Mouse (Mus musculus) WW6 (cell line): ENCODE results near the gene Fam189b.

Experiments used
- DNase-seq: peaks from one replicate; pipeline ENCODE4 v3.0.0-alpha.2; 2013; ENCODE audit warnings: low read depth, low spot score

Fam189b gene

DNA sequence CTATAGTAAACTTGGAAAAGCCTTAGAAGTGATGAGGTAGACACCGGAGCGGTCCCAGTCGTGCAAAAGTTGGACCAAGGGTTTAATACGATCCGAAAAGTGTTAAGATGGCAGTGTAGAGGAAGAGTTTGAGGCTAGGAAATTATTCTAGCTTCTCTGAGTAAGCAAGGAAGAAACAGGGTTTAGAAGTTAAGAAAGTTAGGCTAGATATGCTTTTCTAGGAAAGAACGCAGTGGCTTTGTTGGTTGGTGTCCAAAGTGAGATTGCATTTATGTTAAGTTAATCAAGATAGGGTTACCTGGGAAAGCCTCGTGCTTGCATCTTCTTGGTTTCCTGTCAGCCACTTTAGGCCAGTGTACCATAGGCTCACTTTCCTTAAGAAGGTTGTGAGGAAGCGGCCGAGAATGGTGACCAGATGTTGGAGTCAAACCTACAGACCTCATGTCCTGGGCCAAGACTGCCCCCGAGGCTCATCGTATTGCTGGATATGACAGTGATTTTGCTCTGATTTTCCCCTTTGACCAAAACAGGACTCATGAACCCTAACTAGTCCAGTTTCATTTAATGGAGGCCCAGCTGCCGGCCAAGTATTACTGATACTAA is 17.6 kb upstream of the Fam189b start:
- DNase-seq, result no peak

DNA sequence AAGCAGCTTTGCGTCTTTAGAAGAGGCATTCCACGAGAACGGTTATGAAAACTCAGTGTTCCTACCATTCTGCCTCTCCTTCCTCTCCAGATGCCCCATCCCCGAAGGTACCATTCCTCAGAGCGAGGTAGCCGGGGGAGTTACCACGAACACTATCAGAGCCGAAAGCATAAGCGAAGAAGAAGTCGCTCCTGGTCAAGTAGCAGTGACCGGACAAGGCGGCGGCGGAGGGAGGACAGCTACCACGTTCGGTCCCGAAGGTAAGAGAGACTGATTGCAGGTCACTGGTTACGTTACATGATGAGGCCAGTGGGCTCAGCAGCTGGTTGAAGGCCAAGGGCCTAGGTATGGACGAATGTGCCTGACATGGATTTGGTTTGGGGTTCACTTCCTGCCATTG is 16.0 kb upstream of the Fam189b start:
- DNase-seq, result no peak

DNA sequence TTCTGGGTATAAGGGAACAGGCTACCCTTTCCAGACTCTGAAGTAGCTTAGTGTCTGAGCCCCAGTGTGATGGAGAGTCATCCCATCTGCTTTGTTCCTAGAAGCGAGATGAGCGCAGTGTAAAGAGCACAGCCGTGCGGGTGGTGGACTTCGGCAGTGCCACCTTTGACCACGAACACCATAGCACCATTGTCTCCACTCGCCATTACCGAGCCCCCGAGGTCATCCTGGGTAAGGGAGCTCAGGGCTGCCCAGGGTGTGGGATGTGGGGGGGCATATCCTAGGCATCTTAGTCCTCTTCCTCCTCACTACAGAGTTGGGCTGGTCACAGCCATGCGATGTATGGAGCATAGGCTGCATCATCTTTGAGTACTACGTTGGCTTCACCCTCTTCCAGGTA is 8.1 kb upstream of the Fam189b start:
- DNase-seq, result no peak

DNA sequence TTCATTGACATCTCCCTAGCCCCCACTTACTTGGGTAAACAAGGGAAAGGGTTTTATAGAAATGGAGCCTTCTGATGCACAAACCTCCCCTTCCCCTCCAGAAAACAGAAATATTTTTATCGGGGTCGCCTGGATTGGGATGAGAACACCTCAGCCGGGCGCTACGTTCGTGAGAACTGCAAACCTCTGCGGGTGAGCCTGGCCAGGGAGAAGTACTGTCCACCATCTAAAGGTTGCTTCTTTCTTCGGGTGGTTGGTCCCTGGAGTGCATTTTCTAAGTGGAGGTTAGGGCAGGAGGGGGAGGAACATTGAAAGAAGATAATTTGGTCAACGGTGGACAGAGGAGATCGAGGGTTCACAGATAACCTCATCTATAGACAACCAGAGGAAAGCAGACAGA is 7.4 kb upstream of the Fam189b start:
- DNase-seq, result no peak

DNA sequence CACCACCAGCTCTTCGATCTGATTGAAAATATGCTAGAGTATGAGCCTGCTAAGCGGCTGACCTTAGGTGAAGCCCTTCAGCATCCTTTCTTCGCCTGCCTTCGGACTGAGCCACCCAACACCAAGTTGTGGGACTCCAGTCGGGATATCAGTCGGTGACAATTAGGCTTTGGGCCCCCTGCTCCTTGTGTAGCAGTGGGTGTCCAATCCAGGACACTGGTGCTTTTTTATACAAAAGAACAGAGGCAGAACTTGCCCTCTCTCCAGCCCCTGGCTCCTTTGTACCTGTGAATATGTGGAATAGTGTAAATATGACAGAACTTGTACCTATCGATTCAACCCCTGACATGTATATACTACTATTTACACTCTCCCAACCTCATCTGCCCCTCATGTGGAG is 6.5 kb upstream of the Fam189b start:
- no peak for DNase-seq

DNA sequence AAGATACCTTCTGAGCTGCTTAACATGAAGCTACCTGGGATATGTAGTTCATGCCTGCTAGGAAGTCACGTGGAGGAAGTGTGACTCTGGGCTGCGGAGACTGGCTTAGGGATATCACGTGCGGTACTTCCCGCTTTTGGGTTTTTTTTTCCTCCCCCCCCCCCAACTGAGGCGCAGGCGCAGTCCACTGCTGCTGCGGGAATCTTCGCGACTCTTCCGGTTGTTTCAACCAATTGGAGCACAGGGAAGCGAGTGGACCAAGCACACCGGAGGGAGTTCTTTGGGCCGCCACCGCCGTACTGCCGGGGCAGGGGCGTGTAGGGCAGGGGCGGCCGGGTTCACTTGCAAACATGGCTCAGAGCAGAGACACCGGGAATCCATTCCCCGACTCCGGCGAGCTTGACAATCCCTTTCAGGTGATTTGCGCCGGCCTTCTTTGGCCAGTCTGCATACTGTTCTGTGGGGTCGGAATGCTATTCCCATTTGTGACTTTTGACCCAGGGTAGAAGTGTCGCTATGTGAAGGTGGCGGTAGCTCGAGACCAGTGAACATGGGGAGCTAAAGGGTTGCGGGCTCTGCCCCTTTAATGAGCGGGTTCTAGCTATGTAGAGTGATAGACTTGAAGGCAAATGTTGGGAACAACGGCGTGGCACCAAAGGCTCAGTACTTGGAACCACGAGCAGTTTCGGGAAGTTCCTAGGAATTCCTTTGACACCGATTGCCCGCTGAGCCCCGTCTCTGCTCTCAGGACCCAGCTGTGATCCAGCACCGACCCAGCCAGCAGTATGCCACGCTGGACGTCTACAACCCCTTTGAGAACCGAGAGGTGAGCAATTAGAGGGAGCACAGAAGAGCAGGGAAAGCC is 5.5 kb upstream of the Fam189b start, which contains the start of gene Scamp3:
Gene Scamp3, plus strand, starts transcription at position 232 of the 865 bp plus-strand sequence.
- peak; percentile 95 for DNase-seq

DNA sequence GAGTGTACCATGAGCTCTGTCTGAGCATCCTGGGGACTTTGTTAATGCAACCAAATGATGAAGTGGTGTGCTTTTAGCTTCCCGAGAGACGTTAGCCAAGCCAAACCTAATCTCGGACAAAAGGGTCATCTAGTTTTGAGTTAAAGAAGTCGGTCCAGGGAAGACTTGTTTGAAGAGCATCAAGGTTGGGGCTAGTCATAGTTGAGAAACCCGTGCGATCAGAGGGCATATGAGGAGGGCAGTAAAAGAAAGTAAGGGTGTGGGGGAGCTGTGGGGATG is 4.9 kb upstream of the Fam189b start:
- no peak for DNase-seq

DNA sequence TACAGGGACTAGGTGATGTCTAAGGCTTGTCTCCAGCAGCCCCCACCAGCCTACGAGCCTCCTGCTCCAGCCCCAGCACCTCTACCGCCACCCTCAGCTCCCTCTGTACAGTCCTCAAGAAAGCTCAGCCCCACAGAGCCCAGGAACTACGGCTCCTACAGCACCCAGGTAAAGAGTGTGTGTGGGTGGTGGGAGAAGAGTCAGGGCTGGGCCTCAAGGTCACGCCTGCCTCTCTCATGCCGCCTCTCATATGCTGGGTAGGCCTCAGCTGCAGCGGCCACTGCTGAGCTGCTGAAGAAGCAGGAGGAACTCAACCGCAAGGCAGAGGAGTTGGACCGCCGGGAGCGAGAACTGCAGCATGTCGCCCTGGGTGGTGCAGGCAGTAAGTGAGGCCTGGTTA is 3.9 kb upstream of the Fam189b start:
- DNase-seq, result no peak

DNA sequence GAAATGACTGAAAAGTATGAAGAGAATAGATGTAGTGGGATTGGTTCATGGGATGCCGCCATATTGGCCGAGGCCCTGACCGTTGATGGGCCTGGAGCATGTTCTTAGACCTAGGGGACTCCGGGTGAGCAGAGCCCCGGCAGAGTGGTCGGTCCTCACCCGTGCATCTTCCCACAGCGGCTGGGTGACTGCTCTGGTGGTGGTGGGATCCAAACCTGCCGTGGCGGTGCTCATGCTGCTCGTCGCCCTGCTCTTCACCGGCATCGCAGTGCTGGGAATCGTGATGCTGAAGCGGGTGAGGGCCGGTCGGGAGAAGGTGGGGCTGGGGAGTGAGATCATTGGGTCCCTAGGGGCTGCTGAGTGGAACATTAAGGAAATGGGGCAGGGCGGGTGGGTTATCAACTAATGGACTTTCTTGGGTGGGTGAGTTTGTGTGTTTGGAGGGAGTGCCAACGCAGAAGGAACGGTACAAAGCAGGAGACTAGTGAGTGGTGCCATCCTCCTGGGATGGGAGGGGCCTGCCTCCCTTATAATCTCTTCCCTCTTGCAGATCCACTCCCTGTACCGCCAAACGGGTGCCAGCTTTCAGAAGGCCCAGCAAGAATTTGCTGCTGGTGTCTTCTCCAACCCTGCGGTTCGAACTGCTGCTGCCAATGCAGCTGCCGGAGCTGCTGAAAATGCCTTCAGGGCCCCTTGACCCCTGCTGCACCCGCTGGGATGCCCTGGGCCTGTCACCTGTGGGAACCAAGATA is 1.0 kb upstream of the Fam189b start:
- no peak for DNase-seq

DNA sequence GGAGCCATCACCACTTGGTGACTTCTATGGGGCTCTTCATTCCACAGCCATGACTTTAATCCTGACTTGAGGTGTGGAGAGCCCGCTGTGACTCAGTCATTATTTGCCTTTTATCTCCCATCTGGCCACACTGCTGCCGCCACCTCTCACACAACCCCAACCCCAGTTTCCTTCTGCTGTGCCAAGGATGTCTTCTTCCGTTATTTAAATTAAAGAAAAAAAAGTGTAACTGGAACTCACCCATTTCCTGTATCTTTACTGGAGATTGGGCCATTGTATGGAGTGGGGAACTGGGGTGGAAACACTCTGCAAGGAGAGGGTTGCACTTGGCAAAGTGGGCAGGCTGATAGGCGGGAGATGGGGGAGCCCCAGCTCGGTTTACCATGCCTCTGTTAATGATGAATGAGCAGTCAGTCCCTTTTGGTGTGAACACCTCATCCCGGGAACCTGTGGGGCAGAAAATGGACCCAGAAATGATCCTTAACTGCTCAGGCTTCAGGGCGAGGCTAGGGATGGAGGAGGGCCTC is 349 bp upstream of the Fam189b start:
- DNase-seq, result no peak

DNA sequence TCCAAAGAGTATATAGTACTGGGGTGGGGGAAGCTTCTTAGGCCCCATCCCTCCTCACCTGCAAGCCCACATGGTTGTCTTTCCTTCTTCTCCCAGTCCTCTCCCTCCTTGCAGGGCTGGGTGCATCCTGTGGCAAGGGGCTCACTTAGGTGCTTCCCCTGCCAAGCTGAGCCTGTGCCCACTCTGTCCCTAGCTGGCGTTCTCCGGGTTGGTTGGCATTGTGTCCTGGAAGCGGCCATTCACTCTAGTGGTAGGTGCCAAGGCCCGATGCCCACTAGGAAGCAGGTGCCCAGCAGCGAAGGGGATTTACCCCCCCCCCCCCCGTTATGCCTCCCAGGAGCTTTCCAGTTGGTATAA is 994 bp downstream of the Fam189b start:
- no peak for DNase-seq

DNA sequence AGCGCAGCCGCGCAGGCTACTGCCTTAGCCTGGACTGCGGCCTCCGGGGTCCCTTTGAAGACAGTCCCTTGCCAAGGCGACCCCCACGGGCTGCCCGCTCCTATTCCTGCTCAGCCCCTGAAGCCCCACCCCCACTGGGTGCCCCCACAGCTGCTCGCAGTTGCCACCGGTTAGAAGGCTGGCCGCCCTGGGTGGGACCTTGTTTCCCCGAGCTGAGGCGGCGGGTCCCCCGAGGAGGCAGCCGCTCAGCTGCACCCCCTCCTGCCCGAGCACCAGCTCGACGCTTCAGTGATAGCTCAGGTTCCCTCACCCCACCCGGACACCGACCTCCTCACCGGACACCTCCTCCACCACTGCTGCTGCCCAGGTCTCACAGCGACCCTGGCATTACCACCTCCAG is 4.3 kb downstream of the Fam189b start:
- DNase-seq, result no peak

DNA sequence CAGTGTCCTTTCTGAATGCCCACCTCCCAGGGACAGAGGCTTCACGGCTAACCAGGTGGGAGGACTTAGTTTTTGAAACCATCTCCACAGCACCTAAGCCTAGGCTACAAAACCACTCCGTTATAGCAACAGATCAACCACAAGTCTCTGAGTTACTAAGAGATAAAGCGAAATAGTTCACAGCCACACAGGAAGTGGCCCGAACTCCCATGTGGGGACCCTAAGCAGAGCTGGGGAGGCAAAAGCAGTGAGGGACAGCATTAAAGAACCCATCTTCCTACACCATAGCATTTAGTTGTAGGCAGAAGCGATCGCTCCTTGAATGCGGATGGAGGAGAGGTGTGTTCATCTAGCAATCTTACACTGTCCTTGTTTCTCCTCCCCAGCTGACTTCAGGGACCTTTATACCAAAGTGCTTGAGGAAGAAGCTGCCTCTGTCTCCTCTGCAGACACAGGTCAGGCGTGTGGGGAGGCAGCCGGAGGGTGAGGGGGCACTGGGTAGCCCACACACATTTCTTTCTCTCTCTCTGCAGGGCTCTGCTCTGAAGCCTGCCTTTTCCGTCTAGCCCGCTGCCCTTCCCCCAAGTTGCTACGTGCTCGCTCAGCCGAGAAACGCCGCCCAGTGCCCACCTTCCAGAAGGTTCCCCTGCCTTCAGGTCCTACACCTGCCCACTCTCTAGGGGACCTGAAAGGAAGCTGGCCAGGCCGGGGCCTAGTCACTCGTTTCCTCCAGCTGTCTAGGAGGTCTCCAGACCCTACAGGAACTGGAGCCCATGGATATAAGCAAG is 4.9 kb downstream of the Fam189b start:
- DNase-seq, result no peak

DNA sequence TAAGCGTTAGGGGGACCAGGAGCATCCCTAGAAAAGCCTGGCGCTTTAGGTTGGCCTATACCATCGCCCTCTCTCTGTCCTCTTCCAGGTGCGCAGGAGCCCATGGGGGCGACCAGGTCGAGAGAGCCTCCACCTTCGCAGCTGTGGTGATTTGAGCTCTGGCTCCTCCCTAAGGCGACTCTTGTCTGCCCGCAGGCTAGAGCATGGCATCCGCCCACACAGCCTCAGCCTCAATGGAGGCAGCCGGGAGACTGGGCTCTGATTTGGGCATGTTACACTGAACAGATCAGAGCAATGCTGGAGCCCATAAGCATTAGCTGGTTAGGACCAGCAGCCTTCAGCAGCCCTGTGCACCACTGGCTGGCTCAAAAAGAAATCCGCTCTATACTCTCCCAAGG is 5.5 kb downstream of the Fam189b start:
- DNase-seq, result no peak

DNA sequence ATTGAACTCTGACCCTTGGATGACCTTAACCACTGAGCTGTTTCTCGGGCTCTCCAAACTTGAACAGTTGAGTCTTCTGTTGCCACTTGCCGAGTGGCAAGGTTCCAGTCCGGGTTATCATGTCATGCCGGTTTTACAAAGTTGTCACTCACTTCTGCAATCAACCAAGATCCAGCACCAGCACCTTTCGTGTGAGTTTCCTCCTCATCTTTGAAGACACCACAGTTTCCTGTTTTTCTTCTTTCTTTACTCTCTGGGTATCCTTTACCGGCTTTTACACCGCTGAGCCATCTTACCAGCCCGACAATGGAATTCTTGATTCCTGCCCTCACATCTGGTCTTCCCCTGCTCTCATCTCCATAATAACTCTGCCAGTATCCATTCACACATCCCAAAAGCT is 7.5 kb downstream of the Fam189b start:
- no peak for DNase-seq

DNA sequence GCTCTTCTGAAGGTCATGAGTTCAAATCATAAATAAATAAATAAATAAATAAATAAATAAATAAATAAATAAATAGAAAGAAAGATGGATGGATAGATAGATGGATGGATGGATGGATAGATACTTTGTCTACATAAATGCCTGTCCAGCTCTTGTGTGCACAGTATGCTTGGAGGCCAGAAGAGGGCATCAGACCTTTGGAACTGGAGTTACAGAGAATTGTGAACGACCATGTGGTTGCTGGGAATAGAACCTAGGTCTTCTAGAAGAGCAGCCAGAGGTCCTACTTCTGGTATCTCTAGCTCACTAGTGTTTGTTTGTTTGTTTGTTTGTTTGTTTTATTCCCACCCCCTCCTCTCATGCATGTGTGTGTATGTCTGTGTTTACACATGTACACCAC is 10.4 kb downstream of the Fam189b start:
- DNase-seq, result no peak

DNA sequence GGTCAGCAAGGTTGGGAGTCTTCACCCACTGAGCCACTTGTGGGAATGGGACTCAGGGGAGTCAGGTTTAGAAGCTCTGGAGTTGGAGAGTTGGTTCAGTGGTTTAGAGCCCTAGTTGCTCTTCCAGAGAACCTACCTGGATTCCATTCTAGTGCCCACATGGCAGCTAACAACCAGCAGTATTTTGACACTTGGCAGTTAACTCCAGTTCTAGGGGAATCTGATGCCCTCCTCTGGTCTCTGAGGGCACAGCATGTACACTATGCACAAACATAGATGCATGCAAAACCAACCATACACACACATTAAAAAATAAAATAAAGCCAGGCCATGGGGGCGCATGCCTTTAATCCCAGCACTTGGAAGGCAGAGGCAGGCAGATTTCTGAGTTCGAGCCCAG is 10.9 kb downstream of the Fam189b start:
- DNase-seq, result no peak

DNA sequence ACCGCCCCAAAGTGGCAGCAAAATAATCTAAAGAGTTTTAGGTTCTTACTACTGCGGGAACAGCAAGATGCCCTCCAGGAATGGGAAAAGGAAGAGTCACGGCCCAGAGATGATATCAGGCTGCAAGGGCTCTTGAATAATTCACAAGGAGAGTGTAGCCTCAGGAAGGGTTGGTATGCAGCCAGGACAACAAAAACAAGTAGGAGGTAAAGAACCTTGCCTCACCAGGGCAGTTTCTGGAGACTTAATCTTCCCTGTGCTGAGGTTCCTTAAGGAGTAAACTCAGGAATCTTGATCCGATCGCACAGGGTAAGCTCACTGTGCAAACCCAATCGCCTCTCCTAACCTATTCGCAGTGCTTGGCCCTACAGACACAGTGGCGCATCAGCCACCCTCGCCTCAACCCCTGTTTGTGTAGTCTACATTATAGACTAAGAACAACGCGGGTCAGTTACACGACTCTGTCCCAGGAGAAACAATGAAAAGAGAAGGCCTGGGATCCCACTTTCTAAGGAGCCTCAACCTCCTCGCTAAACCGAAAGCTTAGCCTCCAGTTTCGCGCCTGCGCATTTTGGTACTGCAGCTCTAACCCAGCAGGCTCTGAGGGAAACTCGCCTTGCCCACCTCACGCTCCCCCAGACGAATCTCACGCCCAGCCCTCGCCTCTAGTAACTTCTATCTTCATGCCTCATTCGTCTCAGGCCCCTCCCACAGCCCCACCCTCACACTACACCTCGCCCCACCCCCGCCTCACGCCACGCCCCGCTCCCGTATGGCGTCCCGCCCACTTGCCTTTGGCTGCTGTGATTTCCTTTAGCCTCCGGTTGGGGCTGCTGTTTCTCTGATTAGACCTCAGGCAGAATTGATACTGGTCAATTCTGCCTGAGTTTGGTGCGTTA is 13.3 kb downstream of the Fam189b start:
- peak; percentile 75 for DNase-seq

DNA sequence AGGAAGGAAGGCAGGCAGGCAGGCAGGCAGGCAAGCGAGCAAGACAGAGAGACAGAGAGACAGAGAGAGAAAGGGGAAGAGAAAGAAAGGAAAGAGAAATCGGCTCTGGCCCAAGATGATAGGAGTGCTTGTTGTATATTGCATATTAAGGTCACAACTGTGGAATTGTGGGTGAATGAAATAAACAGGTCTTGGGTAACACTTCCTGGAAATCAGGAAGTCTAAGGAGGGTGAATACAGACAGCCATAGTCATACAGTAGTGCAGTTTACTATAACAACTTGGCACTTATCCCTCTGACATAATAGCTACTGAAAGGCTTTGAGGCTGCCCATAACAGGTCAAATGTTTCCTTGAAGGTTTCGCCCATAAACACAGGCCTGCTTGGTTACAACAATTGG is 16.9 kb downstream of the Fam189b start:
- no peak for DNase-seq

DNA sequence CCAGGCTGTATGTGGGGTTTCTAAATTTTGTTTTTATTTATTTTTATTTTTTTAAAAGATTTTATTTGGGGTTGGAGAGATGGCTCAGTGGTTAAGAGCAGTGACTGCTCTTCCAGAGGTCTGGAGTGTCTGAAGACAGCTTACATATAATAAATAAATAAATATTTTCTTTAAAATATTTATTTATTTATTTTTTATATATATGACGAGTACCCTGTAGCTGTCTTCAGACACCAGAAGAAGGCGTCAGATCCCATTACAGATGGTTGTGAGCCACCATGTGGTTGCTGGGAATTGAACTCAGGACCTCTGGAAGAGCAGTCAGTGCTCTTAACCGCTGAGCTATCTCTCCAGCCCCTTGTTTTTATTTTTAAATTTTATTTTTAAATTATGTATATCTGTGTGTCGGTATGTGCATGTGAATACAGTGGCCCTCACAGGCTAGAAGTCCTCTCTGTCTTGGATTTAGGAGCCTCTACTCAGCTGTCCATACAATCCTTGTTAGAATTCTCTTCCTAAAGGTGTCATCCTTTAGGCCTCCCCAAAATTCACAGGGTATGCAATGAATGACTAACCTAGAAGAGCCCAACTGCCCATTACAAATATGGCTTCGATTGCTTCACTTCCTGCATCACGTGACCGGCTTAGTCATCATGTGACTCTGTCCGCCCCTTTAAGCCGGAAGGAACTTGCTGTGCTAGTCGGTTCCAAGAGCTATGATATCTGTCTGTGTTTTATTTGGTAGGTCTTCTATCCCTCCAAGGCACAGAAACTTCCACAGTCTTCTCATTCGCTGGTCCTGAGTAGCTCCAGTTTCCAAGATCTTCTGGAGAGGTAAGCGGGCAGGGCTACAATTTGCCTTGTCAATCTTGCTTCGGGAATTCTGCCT is 19.6 kb downstream of the Fam189b start, which contains the start of gene Gba:
Gene Gba, plus strand, starts transcription at position 676 of the 889 bp plus-strand sequence.
- DNase-seq, result peak; percentile 64
